Mouse (Mus musculus): ENCODE measurements around the gene Hhip. TPM values are rescaled to one million over a fixed set of nuclear protein-coding genes. Genes with fewer than 3 reads are reported as not detected.

Gene Hhip
- 6.0 and 6.7 TPM in 2 replicates for polyA plus RNA-seq (2014; fragmentation: Nextera tagmentation; extraction: Ambion mirVana)

DNA sequence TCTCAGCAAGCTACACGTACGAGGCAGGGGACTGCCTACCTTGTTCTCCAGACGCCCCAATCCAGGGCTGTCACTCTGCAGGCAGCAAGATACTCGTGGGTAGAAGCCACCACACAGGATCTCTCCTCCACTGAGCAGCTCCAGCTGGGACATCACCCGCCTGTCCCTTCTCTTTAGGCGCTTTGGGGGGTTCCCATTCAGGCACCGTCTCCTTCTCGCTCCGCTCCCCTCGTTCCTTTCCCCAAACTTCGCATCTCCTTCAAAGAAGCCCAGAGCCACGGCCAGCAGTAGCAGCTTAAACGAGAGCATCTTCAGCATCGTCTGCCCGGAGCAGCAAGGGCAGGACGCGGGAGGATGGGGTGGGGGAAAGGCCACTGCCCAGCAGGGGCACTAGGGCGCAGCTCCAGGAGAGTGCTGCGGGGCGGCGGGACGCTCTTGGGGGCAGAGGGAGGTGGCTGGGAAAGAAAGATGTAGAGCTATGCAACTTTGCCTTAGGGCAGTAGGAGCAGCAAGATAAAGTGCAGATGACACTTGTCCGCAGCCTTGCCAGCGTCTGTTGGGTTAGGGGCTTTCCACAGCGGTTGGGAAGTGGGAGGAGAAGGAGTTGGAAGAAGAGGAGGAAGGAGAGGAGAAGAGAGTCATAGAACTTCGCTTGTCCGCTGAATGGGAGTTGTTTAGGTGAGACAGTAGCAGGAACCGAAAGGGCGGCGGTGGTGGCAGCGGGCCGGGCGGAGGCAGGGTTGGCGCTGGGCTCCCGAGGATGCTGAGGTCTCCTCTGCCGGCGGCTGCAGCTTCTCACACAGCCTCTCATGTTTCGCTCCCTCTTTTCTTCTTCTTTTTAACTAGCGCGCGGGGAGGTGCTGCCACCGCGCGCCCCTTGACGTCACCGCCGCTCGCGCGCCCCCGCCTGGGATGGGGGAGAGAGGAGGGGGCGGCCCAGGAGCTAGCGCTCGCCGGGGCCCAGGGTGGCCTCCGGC, at the start of gene Hhip:
Hhip (minus strand) TSS at position 809 of the 977 bp plus-strand sequence.
- Histone ChIP-seq H3K27ac (ENCODE audit: low read depth, low read length) (no peak within 1 kb of the TSS), H3K9me3 (ENCODE audit: control insufficient read depth, low read length) (no peaks in the 10 kb centered on the region), H3K4me3 (ENCODE audit: low read depth, low read length) (peak within 1 kb of the TSS; percentile 35), H3K4me2 (ENCODE audit: low read depth, low read length) (peak within 1 kb of the TSS; percentile 59), H3K4me1 (ENCODE audit: control insufficient read depth, insufficient read depth, low read length) (no peaks in the 10 kb centered on the region), H3K27me3 (ENCODE audit: control insufficient read depth, insufficient read depth, low read length) (no peaks in the 10 kb centered on the region), H3K36me3 (ENCODE audit: control insufficient read depth, insufficient read depth, low read length) (no peaks in the 10 kb centered on the region), H3K9ac (replicated peaks; ENCODE audit: low read depth, low read length) (peak within 1 kb of the TSS; percentile 33)
- under 1% methylated on average over 38 of the region's 56 CpGs for WGBS
- peak; percentile 82 for ATAC-seq (ENCODE audit: low read depth)

DNA sequence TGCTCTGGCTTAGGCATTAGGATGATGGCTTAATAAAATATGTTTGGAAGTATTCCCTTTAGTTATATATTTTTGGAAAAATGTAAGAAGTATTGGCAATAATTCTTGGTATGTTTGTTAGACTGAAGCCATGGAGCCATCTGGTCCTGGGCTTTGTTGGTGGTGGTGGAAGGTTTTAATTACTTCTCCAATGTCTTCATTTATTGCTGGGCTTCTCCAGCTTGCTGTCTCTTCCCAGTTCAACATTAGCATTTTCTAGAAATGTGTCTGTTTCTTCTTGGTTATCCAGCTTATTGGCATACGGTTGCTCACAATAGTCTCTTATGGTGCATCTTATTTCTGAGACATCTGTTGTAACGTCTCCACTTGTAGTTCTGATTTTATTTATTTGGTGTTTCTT, 29.2 kb upstream of the Hhip start:
- no peaks in the 10 kb centered on the region for H3K36me3 ChIP-seq (ENCODE audit: control insufficient read depth, insufficient read depth, low read length)
- H3K4me3 ChIP-seq (ENCODE audit: low read depth, low read length) = no peak overlapping the region
- ATAC-seq (ENCODE audit: low read depth) = no peak
- no peaks in the 10 kb centered on the region for H3K27me3 ChIP-seq (ENCODE audit: control insufficient read depth, insufficient read depth, low read length)
- 84% methylated on average over 2 of the region's 2 CpGs for WGBS
- no peaks in the 10 kb centered on the region for H3K9me3 ChIP-seq (ENCODE audit: control insufficient read depth, low read length)
- no peak overlapping the region for H3K27ac ChIP-seq (ENCODE audit: low read depth, low read length)
- H3K9ac ChIP-seq (replicated peaks; ENCODE audit: low read depth, low read length) = no peak overlapping the region
- no peak overlapping the region for H3K4me2 ChIP-seq (ENCODE audit: low read depth, low read length)
- H3K4me1 ChIP-seq (ENCODE audit: control insufficient read depth, insufficient read depth, low read length) = no peaks in the 10 kb centered on the region

DNA sequence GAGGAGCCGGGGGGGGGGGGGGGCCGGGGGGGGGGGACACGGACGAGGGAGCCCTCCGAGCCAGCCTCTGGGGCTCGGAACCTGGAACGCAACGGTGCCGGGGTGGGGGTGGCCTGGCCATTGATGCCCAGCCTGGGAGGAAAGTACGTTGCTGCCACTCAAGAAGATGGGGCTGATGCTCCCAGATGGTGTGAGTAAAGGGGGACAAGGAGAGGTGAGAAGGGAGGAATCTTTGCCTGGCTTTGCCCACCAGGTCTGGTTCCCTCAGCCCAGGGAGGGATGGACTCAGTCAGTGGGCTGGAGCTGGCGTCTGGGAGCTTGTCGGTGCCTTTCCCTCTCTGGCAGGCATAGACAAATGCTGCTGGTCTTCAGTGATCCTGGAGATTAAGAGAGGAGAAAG, 387 bp upstream of the Hhip start:
- Histone ChIP-seq H3K4me3 (ENCODE audit: low read depth, low read length) (peak overlapping the region; percentile 35), H3K4me2 (ENCODE audit: low read depth, low read length) (peak overlapping the region; percentile 59), H3K9me3 (ENCODE audit: control insufficient read depth, low read length) (no peaks in the 10 kb centered on the region), H3K27me3 (ENCODE audit: control insufficient read depth, insufficient read depth, low read length) (no peaks in the 10 kb centered on the region), H3K4me1 (ENCODE audit: control insufficient read depth, insufficient read depth, low read length) (no peaks in the 10 kb centered on the region), H3K36me3 (ENCODE audit: control insufficient read depth, insufficient read depth, low read length) (no peaks in the 10 kb centered on the region), H3K9ac (replicated peaks; ENCODE audit: low read depth, low read length) (peak overlapping the region; percentile 33), H3K27ac (ENCODE audit: low read depth, low read length) (no peak overlapping the region)
- ATAC-seq (ENCODE audit: low read depth) = peak; percentile 22
- WGBS = 0% methylated on average over 8 of the region's 12 CpGs

DNA sequence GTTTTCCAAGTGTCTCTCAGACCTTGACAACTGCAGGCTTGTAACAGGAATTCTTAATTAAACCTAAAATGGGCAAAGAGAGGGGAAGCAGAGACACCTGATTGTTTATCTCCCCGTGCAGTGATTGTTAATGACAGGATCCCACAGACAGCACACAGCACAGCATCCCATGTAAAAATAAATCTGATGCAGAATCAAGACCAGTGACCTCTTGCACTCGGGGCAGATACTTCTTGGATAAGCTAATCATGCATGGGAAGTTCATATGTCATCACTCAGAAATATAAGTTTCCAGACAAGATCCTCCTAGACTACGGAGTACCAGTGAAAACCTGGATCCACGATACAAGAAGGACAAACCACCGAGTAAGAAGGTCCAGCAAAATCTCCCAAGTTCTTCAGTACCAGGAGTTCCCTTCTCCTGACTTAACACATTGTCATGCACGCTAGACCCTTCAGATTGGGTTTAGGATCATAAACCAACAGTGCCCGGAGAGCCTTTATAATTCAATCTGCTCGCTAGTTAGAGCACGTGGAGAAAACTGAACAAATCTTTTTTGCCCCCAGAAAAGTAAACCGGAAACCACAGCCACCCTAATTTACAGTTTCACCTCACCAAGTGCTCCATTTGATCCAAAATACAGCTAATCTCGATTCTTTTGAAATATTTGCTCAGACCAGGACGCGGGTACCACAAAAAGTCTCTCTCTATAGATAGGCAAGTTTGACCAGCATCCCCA, 1.3 kb downstream of the Hhip start:
- no peaks in the 10 kb centered on the region for H3K36me3 ChIP-seq (ENCODE audit: control insufficient read depth, insufficient read depth, low read length)
- H3K4me2 ChIP-seq (ENCODE audit: low read depth, low read length) = peak overlapping the region; percentile 59
- H3K4me1 ChIP-seq (ENCODE audit: control insufficient read depth, insufficient read depth, low read length) = no peaks in the 10 kb centered on the region
- 3% methylated on average over 13 of the region's 13 CpGs for WGBS
- H3K27ac ChIP-seq (ENCODE audit: low read depth, low read length) = no peak overlapping the region
- peak overlapping the region; percentile 35; the same call in 1 of the 2 replicates for H3K4me3 ChIP-seq (ENCODE audit: low read depth, low read length)
- no peak overlapping the region for H3K9ac ChIP-seq (replicated peaks; ENCODE audit: low read depth, low read length)
- no peak for ATAC-seq (ENCODE audit: low read depth)
- H3K27me3 ChIP-seq (ENCODE audit: control insufficient read depth, insufficient read depth, low read length) = no peaks in the 10 kb centered on the region
- no peaks in the 10 kb centered on the region for H3K9me3 ChIP-seq (ENCODE audit: control insufficient read depth, low read length)

DNA sequence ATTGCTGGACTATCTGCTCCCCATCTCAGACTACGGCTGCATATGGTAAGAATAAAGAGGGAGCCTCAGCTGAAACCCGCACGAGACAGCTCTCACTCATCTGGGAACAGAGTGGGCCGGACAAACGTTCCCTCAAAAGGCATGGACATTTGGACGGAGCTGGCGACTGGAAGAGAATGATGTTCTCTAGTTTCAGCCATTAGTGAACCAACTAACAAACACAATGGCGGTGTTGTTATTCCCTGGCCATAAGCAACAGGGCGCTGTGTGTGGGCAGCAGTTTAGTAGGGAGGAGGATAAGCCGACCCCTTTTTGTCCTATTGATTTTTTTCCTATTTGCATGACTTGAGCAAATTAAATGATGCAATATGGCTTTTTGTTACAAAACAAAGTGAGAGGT, 2.0 kb downstream of the Hhip start:
- 4% methylated on average over 10 of the region's 10 CpGs for WGBS
- peak; percentile 48; the same call in 1 of the 2 replicates for ATAC-seq (ENCODE audit: low read depth)
- Histone ChIP-seq H3K36me3 (ENCODE audit: control insufficient read depth, insufficient read depth, low read length) (no peaks in the 10 kb centered on the region), H3K4me3 (ENCODE audit: low read depth, low read length) (peak overlapping the region; percentile 13; the same call in 1 of the 2 replicates), H3K4me2 (ENCODE audit: low read depth, low read length) (peak overlapping the region; percentile 59), H3K9ac (replicated peaks; ENCODE audit: low read depth, low read length) (no peak overlapping the region), H3K4me1 (ENCODE audit: control insufficient read depth, insufficient read depth, low read length) (no peaks in the 10 kb centered on the region), H3K9me3 (ENCODE audit: control insufficient read depth, low read length) (no peaks in the 10 kb centered on the region), H3K27me3 (ENCODE audit: control insufficient read depth, insufficient read depth, low read length) (no peaks in the 10 kb centered on the region), H3K27ac (ENCODE audit: low read depth, low read length) (no peak overlapping the region)

DNA sequence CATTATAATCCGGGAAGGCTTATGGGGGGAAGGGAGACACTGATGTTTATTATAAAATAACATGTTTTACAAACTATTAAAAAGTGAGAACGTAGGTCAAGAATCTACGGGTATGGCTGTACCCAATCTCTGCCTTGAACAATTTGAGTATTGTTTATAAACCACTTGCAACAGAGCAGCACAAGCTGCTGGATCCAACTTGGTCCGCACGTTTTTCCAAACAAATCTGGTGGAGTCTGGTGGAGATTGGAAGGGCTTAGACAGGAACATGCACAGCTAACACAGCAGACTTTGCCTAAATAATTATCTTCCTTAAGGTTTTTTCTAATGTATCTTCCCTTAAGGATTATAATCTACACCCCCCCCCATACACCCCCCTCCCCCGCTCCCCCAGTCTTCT, 2.7 kb downstream of the Hhip start:
- H3K9ac ChIP-seq (replicated peaks; ENCODE audit: low read depth, low read length) = no peak overlapping the region
- no peaks in the 10 kb centered on the region for H3K27me3 ChIP-seq (ENCODE audit: control insufficient read depth, insufficient read depth, low read length)
- ATAC-seq (ENCODE audit: low read depth) = no peak
- H3K4me3 ChIP-seq (ENCODE audit: low read depth, low read length) = 0 out of 2 replicates have a peak overlapping the region, but pooled peaks have one; percentile 13
- no peaks in the 10 kb centered on the region for H3K36me3 ChIP-seq (ENCODE audit: control insufficient read depth, insufficient read depth, low read length)
- no peaks in the 10 kb centered on the region for H3K4me1 ChIP-seq (ENCODE audit: control insufficient read depth, insufficient read depth, low read length)
- WGBS = 41% methylated on average over 6 of the region's 6 CpGs
- no peak overlapping the region for H3K27ac ChIP-seq (ENCODE audit: low read depth, low read length)
- H3K4me2 ChIP-seq (ENCODE audit: low read depth, low read length) = 0 out of 2 replicates have a peak overlapping the region, but pooled peaks have one; percentile 59
- H3K9me3 ChIP-seq (ENCODE audit: control insufficient read depth, low read length) = no peaks in the 10 kb centered on the region

DNA sequence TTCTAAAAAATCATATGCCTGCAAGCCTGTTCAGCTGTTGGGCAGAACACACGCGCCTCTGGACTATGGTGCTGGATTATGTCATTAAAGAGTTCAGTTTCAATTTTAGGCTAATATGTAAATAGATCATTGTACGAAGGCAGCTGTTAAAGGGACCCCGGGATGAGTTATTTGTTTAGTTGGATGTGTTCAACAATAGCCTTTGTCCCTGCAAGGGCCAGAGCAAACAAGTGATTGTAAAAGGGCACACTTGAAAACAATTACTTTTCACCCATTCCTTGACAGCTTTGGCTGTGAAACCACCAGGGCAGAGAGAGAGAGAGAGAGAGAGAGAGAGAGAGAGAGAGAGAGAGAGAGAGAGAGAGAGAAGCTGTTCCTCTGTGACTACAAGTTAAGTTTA, 3.6 kb downstream of the Hhip start:
- H3K36me3 ChIP-seq (ENCODE audit: control insufficient read depth, insufficient read depth, low read length) = no peaks in the 10 kb centered on the region
- no peaks in the 10 kb centered on the region for H3K27me3 ChIP-seq (ENCODE audit: control insufficient read depth, insufficient read depth, low read length)
- no peak for ATAC-seq (ENCODE audit: low read depth)
- no peaks in the 10 kb centered on the region for H3K4me1 ChIP-seq (ENCODE audit: control insufficient read depth, insufficient read depth, low read length)
- no peak overlapping the region for H3K4me2 ChIP-seq (ENCODE audit: low read depth, low read length)
- no peak overlapping the region for H3K9ac ChIP-seq (replicated peaks; ENCODE audit: low read depth, low read length)
- WGBS = 14% methylated on average over 4 of the region's 4 CpGs
- no peak overlapping the region for H3K4me3 ChIP-seq (ENCODE audit: low read depth, low read length)
- H3K9me3 ChIP-seq (ENCODE audit: control insufficient read depth, low read length) = no peaks in the 10 kb centered on the region
- no peak overlapping the region for H3K27ac ChIP-seq (ENCODE audit: low read depth, low read length)

DNA sequence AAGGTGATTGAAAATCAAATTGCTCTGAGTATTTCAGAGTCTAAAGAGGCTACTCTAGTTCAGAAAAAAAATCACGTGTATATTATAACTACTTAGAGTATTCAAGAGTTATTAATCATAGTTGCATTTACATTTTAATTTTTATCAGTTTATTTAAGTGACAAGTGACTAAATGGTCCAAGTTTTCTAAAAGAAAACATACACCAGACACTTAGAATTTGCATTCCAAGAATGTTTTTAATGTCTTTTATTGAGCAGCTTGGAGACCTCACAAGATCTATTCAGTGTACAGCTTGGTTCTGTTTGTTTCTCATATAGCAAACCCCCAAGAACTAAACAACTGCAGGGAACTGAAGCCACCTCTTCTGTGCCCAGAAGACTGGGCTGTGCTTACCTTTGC, 5.0 kb downstream of the Hhip start:
- Histone ChIP-seq H3K27ac (ENCODE audit: low read depth, low read length) (no peak overlapping the region), H3K9me3 (ENCODE audit: control insufficient read depth, low read length) (no peaks in the 10 kb centered on the region), H3K4me3 (ENCODE audit: low read depth, low read length) (no peak overlapping the region), H3K27me3 (ENCODE audit: control insufficient read depth, insufficient read depth, low read length) (no peaks in the 10 kb centered on the region), H3K36me3 (ENCODE audit: control insufficient read depth, insufficient read depth, low read length) (no peaks in the 10 kb centered on the region), H3K9ac (replicated peaks; ENCODE audit: low read depth, low read length) (no peak overlapping the region), H3K4me2 (ENCODE audit: low read depth, low read length) (no peak overlapping the region), H3K4me1 (ENCODE audit: control insufficient read depth, insufficient read depth, low read length) (no peaks in the 10 kb centered on the region)
- 95% methylated on average over 1 of the region's 1 CpGs for whole genome bisulfite sequencing
- no peak for ATAC-seq (ENCODE audit: low read depth)

DNA sequence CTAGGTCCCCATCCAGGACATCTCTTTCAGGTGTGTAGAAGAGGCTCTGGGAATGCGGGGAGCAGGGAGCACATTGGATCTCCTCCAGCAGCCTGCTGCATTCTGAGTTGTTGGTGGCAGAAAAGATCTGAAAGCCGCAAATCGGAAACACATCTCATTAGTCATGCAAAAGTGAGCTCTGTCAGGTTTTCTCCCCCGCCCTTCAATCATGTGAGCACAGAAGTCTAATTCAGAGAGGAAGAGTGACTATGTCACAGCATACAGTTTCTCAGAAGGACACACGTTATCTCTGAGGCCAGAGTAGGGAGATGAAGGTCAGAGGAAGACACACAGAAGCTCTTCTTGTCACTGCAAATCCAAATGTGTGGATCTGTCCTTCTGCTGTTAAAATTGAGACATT, 6.3 kb downstream of the Hhip start:
- H3K9me3 ChIP-seq (ENCODE audit: control insufficient read depth, low read length) = no peaks in the 10 kb centered on the region
- 59% methylated on average over 5 of the region's 5 CpGs for WGBS
- ATAC-seq (ENCODE audit: low read depth) = no peak
- no peaks in the 10 kb centered on the region for H3K27me3 ChIP-seq (ENCODE audit: control insufficient read depth, insufficient read depth, low read length)
- H3K9ac ChIP-seq (replicated peaks; ENCODE audit: low read depth, low read length) = no peak overlapping the region
- H3K4me2 ChIP-seq (ENCODE audit: low read depth, low read length) = no peak overlapping the region
- no peaks in the 10 kb centered on the region for H3K4me1 ChIP-seq (ENCODE audit: control insufficient read depth, insufficient read depth, low read length)
- no peak overlapping the region for H3K27ac ChIP-seq (ENCODE audit: low read depth, low read length)
- H3K4me3 ChIP-seq (ENCODE audit: low read depth, low read length) = no peak overlapping the region
- H3K36me3 ChIP-seq (ENCODE audit: control insufficient read depth, insufficient read depth, low read length) = no peaks in the 10 kb centered on the region

Measured in neural tube, embryonic 14.5 days (tissue).